Mouse (Mus musculus) kidney, adult 2 months (tissue): ENCODE results near the gene Rnd2.

Source experiments
- CTCF ChIP-seq: fragments of 200-500 bp; conservative IDR thresholded peaks from 2 replicates; pipeline ENCODE4 v1.5.1; 2011; ENCODE audit warnings: low read depth, mild to moderate bottlenecking, control low read depth, low read length, moderate library complexity, mixed read lengths; ENCODE audit not compliant: insufficient read depth, insufficient read length
- POLR2A ChIP-seq: fragments of 200-500 bp; IDR thresholded peaks from one replicate; pipeline ENCODE4 v1.6.1; 2011; ENCODE audit warnings: low read depth, low read length, control low read depth

DNA sequence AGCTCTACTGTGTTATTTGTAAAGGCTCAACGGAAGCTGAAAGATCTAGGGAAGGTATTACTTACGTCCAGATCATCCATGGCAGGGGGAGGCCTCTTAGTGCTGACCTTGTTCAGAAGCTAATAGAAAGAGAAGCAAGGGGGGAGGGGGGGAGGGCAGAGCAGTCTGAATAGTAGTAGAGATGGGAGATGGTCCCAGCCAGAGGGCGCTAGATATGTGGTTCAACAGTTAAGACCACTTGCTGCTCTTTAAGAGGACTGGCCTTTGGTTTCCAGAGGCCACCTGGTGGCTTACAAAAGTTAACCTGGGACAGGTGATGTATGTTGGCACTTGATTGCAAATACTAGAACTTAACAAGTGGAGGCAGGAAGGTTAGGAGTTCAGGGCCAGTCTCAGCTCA, 45.2 kb upstream of the Rnd2 start:
- TF ChIP-seq CTCF, result no peak
- TF ChIP-seq POLR2A, result no peak
